Mouse (Mus musculus) liver (tissue): ENCODE data around the gene Tsks.

Experiments used
- DNase-seq: peaks from one replicate; pipeline ENCODE4 v3.0.0-alpha.2; 2020; ENCODE audit warnings: mixed read lengths

Gene Tsks

DNA sequence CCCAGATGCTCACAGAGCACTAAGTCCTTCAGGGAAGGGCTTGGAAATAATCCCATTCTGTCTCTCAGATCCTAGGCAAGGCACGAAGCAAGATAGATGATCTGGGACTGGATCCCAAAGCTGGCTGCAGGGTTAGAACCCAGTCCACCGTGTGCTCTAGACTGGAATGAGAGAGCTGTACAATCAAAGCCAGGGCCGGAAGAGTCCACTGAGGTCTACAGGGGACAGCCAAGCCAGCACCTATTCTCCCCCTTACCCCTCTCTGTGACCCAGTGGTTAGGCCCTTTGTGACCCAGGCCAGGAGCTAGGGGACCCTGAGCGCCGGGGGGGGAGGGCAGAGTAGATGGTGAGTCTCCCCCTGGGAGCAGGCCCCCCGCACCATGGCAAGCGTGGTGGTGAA lies at the start of gene Tsks:
Tsks (plus strand) TSS at position 301 of the 400 bp plus-strand sequence.
- DNase-seq, result no peak

GRCm38 (mm10) chr7:44894175-44894574 lies 48.8 kb upstream of the Tsks start:
- DNase-seq, result no peak

GRCm38 (mm10) chr7:44895206-44895592 lies 47.8 kb upstream of the Tsks start:
- DNase-seq, result no peak

- peak; percentile 82 for DNase-seq
Measured at GRCm38 (mm10) chr7:44895593-44896434, 47.2 kb upstream of the Tsks start, which contains the start of gene Fuz. Gene Fuz, plus strand, starts transcription at chr7:44896079.

DNA sequence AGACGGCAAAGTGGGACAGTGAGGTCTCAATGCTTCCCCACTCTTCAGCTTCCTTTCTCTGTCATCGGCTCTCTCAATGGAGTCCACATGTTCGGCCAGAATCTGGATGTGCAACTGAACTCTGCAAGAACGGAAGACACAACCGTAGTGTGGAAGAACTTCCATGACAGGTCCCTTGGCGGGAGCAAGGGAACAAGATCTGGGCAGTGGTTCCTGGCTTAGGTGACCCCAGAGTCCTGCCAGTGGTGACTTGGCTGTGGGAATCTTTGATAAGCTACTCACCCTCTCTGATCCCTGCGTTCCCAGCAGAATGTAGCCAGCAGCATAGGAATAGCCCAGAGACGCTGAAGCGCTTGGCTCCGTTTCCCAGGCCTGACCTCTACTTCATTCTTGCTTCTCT lies 46.5 kb upstream of the Tsks start:
- no peak for DNase-seq

- DNase-seq, result peak; percentile 79
Measured at GRCm38 (mm10) chr7:44898607-44899006, 44.4 kb upstream of the Tsks start.

DNA sequence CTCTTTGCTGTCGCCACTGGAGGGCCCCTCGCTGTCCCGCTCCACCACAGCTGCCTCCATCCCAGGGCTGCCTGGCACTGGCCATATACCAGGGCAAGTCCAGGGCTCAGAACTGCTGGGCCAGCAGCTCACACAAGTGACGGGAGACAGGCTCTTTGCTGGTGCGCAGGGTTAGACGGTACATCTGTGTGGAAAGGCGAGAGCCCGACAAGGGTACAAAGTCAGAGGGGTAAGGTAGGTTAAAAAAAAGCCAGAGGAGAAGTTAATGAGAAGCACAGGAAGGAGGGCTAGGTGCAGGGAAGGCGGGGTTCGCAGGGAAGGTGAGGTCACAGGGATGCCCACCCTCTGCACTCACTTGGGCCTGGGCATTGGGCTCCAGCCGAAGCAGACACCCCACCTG lies 42.4 kb upstream of the Tsks start:
- DNase-seq, result no peak

- peak; percentile 83 for DNase-seq
Measured at GRCm38 (mm10) chr7:44901230-44901722, 41.7 kb upstream of the Tsks start.

- no peak for DNase-seq
Measured at GRCm38 (mm10) chr7:44905430-44905829, 37.6 kb upstream of the Tsks start.

GRCm38 (mm10) chr7:44908706-44909476 lies 34.1 kb upstream of the Tsks start:
- no peak for DNase-seq

GRCm38 (mm10) chr7:44914396-44914795 lies 28.6 kb upstream of the Tsks start:
- DNase-seq, result no peak

DNA sequence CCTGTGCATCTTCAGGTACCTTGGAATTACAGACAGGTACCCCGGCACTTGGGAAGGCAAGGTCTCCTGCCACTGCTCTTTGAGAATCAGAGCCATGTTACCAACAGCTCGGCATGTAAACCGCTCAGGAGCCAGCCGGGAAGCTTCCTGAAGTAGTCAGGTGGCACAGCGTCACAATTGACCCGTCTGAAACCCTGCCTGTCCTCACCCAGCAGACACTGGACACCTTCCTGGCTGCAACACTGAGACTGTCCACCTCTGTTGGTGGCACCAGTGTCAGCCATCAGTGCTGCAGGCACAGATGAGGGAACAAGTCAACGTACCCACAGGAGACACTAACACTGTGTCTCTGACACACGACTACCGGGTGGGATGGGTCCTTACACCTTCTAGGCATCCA lies 27.7 kb upstream of the Tsks start:
- no peak for DNase-seq

DNA sequence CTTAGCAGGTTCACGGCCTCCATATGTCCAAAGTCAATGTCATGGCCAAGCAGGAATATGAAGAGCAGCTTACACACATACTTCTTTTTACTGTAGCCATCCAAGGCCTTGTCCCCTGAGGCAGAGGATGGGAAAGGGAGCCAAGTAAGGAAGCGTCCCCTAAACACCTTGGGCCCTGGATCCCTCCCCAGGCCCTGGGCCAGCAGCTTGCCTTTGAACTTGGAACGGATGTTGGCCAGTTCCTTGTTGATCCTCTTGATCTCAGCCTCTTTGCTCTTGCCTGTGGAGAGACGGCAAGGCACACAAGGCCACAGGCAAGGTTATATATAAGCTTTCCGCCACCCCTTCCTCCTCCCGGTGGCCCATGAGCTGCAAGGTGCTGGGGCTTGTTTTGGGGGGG lies 26.8 kb upstream of the Tsks start:
- no peak for DNase-seq

- DNase-seq, result no peak
Measured at GRCm38 (mm10) chr7:44916881-44917280, 26.1 kb upstream of the Tsks start.

- DNase-seq, result peak; percentile 66
Measured at GRCm38 (mm10) chr7:44918219-44918618, 24.8 kb upstream of the Tsks start.

- DNase-seq, result no peak
Measured at GRCm38 (mm10) chr7:44919127-44919526, 23.9 kb upstream of the Tsks start.

DNA sequence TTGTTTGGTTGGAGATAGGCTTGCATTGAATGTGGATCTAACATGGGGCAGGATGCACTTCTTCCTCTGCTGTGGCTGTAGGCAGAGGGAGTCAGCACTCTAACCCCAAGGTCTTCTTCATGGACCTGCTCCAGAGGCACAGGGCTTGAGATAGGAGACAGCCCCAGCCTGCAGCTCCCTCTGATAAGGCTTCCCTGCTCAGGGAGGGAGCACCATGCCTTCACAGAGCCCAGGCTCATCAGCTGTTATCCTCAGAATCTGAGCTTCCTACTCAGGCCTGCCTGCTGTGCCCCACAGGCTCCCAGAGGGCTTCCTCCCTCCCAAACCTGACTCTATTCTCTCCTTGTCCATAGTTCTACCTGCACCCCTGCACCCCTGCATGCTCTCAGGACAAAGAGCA lies 20.5 kb upstream of the Tsks start:
- peak; percentile 67 for DNase-seq

GRCm38 (mm10) chr7:44925468-44925867 lies 17.5 kb upstream of the Tsks start:
- DNase-seq, result peak; percentile 39

DNA sequence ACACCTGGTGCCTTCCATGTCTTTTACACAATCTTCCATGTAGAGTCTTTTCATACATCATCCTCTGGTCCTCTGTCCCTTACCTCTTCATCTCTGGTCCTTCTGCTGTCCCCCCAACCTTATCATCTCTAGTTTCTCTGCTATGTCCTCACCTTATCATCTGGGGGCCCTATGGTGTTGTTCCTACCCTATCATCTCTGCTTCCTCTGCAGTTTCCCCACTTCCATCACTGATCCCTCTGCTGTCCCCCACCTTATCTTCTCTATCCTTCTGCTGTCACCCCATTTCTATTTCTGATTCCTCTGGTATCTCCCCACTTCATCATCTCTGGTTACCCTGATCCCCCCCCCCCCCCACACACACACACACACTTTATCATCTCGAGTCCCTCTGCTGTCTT lies 14.4 kb upstream of the Tsks start:
- peak; percentile 48 for DNase-seq

GRCm38 (mm10) chr7:44929204-44930151 lies 13.5 kb upstream of the Tsks start, which contains the start of gene Ap2a1:
Gene Ap2a1, minus strand, starts transcription at chr7:44929496.
- peak; percentile 100 for DNase-seq

- no peak for DNase-seq
Measured at GRCm38 (mm10) chr7:44938680-44939079, 4.3 kb upstream of the Tsks start.

DNA sequence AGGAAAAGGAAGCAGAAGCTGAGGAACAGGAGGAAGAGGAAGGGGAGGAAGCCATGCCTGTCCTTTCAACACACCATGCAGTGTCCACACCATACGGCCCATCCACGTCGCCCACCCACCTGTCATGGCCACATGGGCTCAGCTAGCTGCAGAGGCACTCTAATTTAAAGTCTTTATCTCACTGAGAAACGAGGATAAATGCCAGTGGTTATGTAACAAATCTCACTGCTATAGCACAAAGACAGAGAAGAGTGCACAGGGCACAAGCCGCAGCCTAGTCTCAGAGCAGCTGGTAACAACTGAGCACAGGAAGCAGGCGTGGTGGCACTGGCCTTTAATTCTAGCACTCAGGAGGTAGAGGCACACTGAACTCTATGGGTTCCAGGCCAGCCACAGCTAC lies 6.9 kb downstream of the Tsks start:
- DNase-seq, result no peak

DNA sequence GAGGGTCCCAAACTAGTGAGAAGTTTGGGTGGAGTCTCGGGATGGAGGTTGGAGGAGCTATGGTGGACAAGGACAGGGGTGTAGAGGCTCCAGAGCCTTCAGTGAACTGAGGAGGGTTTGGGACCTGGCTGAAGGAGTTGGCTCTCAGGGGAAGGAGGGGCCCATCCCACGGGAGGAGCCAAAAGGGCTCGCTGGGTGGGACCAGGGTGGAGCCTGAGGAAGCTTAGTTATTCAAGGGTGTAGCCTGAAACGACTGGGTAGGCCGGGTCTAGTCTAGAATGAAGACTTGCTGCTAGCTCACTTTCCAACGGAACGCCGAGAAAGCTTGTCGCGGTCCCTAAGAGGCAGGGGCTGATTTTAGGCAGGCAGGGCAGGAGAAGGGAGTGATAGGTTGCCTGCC lies 9.0 kb downstream of the Tsks start:
- DNase-seq, result peak; percentile 85
